Mouse (Mus musculus) myocyte (in vitro differentiated cells): ENCODE measurements around the gene Sh3gl1.

Source experiments
- CEBPB ChIP-seq: IDR thresholded peaks from 2 replicates; pipeline ENCODE4 v1.6.1; 2011; ENCODE audit warnings: mild to moderate bottlenecking, moderate library complexity; ENCODE audit not compliant: poor library complexity, insufficient read depth, severe bottlenecking
- E2F4 ChIP-seq: IDR thresholded peaks from one replicate; pipeline ENCODE4 v1.6.1; 2011; ENCODE audit warnings: mild to moderate bottlenecking, control low read depth, moderate library complexity; ENCODE audit not compliant: insufficient read depth
- MYOD1 ChIP-seq, 3 experiments: IDR thresholded peaks; one replicate each; pipeline ENCODE4 v1.6.1; 2011; ENCODE audit warnings: control low read depth in 2 of 3, low read depth in 2 of 3, mild to moderate bottlenecking in 2 of 3, moderate library complexity in 1 of 3; ENCODE audit not compliant: insufficient read length in 2 of 3, control insufficient read depth in 1 of 3
- POLR2A ChIP-seq: IDR thresholded peaks from one replicate; pipeline ENCODE4 v1.6.1; 2011; ENCODE audit warnings: low read depth, mild to moderate bottlenecking, control low read depth, moderate library complexity; ENCODE audit not compliant: insufficient read length
- POLR2AphosphoS2 ChIP-seq: IDR thresholded peaks from one replicate; pipeline ENCODE4 v1.6.1; 2011; ENCODE audit warnings: low read depth, control low read depth; ENCODE audit not compliant: insufficient read length
- SRF ChIP-seq: IDR thresholded peaks from one replicate; pipeline ENCODE4 v1.6.1; 2011; ENCODE audit warnings: low read depth; ENCODE audit not compliant: control insufficient read depth, insufficient read length
- TCF12 ChIP-seq: IDR thresholded peaks from one replicate; pipeline ENCODE4 v1.6.1; 2011; ENCODE audit warnings: mild to moderate bottlenecking, control low read depth; ENCODE audit not compliant: poor library complexity, insufficient read depth, severe bottlenecking
- TCF3 ChIP-seq: IDR thresholded peaks from one replicate; pipeline ENCODE4 v1.6.1; 2011; ENCODE audit warnings: low read depth, control low read depth; ENCODE audit not compliant: insufficient read length
- USF1 ChIP-seq: IDR thresholded peaks from one replicate; pipeline ENCODE4 v1.6.1; 2011; ENCODE audit warnings: low read depth, mild to moderate bottlenecking, control low read depth, moderate library complexity

DNA sequence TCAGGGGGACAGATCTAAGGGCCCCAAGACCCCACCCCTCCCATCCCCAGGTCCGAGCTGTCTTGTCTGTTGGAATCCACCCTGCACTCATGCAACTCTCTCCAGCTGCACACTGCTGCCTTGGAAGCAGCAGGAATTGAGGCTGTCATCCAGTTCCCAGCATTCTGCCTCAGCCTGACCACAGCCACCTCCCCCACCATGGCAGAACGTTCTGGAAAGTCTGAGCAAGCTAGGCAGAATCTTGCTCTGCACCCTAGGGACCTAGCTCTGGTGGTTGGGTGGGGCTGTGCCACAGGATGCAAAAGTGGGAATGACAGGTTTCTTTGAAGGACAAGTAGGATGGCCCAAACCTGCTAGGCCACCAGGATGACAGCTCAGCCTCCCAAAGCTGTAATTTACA is 12.0 kb downstream of the Sh3gl1 start:
- TF ChIP-seq POLR2A (no peak), MYOD1 (IDR thresholded peaks at IDR 0.05; ENCODE audit: control insufficient read depth in 1 of 3, insufficient read length in 2 of 3, low read depth in 2 of 3) (no peak), CEBPB (no peak), TCF3 (no peak), USF1 (no peak), SRF (no peak), POLR2AphosphoS2 (no peak), TCF12 (no peak), E2F4 (no peak)
